Mouse (Mus musculus) layer of hippocampus, adult 2 months (tissue): ENCODE data around the gene Selenow. TPM values are rescaled to one million over a fixed set of nuclear protein-coding genes. Genes with fewer than 3 reads are reported as not detected.
A peak's percentile ranks its signal among the peaks of the same experiment; 100 is the strongest.

Experiments used
- DNase-seq, 2 experiments: peaks; one replicate each; pipeline ENCODE4 v3.0.0; 2022; ENCODE audit warnings: low spot score in 2 of 2
- H3K27ac ChIP-seq: fragments of 200-600 bp; 2 replicates; pipeline ENCODE4 v1.8.1; 2022
- H3K4me3 ChIP-seq: fragments of 200-600 bp; 2 replicates; pipeline ENCODE4 v1.8.1; 2022; ENCODE audit warnings: mild to moderate bottlenecking
- CTCF ChIP-seq: fragments of 200-600 bp; conservative IDR thresholded peaks from 2 replicates; pipeline ENCODE4 v1.8.1; 2022; ENCODE audit warnings: antibody characterized with exemption, mild to moderate bottlenecking, moderate library complexity
- total RNA-seq, 2 experiments: library from RNA; stranded (reverse); gene quantifications; 2 replicates each; pipeline ENCODE4 v1.2.3; 2021

The Selenow gene
- total RNA-seq, 2 experiments from 2014 or later: 1,462 to 1,494 TPM

DNA sequence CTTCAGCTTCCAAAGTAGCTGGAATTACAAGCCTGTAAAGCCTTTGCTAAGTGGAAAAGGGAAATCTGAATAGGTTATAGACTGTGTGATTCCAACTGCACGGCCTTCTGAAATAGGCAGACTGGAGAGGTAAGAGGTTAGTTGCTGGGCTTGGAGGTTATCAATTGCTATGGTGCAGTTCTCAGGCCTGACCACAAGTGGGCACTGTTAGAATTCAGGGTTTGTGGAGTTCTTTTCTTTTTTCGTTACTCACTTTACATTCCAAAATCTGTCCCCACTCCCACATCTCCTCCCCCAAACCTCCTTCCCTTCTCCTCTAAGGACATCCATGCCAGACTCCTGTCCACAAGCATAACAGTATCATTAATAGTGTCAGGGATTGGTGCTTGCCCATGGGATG lies 8.0 kb downstream of the Selenow start:
- TF ChIP-seq CTCF: peak; percentile 90
- DNase-seq: peak in 1 of 2 experiments; percentile 63
- H3K27ac ChIP-seq: no peak overlapping the region
- no peak overlapping the region for H3K4me3 ChIP-seq

DNA sequence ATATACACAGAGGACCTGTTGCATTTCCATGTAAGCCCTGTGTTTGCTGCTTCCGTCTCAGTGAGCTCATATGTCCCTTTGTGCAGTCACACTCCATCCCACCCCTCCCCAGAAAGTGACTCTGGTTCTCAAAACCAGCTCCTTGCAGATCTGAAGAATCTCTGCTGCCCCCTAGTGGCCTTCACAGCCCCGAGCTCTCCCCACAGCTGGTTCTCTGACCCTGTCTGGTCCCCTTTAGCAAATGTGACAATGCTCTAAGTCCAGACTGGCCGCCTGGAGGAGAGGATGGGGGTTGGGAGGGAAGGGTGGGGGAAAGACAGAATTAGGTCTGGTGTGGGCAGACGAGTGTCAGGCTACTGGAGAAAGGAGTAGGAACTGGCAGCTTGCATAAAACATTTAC lies 10.0 kb downstream of the Selenow start:
- Histone ChIP-seq H3K4me3 (no peak overlapping the region), H3K27ac (no peak overlapping the region)
- DNase-seq: peak; percentile 67 to 80
- peak; percentile 85 for TF ChIP-seq CTCF

DNA sequence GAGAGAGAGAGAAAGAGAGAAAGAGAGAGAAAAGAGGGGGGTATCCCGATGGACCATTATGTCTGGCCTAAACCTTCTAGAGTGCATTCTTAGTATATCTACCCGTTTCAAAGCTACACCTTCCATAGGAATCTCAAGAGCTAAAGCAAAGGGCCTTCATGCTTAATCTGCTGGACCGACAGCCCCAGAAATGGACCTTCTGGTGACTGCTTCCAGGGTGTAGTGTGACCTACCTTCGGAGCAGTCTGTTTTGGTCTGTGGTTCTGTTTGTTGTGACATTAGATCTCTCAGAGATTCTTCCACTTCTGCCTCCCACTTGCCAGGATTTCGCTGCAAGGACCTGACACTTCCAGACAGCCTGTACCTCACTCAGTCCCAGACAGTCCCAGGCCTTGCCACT lies 11.7 kb downstream of the Selenow start:
- no peak for DNase-seq
- TF ChIP-seq CTCF: no peak

DNA sequence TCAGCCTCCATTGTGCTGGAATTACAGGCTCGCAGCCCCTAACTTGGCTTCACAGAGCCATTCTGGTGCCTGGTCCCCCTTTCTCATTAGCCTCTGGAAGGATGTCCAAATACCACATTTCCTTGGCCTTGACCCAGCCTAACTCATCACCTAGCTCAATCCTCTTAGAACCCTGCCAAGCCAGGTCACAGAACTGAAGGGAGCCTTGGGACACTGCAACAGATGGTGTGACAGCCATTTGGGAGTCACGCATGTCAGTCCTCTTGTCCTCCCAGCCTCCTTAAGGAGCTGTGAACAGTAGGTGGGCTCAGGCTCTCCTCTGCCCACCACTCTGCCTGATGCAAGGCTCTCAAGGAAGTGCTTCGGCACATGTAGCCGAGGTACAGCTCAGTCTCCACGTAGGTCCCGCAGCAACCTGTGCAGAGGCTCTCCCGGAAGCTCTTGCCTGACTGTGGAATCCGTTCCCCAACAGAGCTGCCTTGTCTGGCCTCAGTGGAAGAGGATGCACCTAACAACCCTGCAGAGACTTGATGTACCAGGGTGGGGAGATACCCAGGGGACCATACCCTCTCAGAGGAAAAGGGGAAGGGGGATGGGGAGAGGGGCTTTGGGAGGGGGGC lies 14.1 kb downstream of the Selenow start:
- TF ChIP-seq CTCF: no peak
- Histone ChIP-seq H3K4me3 (no peak overlapping the region), H3K27ac (no peak overlapping the region)
- DNase-seq: no peak

More for the DNA sequence above, 11.7 kb downstream of the Selenow start:
- no peak overlapping the region for H3K4me3 ChIP-seq
- H3K27ac ChIP-seq: no peak overlapping the region

DNA sequence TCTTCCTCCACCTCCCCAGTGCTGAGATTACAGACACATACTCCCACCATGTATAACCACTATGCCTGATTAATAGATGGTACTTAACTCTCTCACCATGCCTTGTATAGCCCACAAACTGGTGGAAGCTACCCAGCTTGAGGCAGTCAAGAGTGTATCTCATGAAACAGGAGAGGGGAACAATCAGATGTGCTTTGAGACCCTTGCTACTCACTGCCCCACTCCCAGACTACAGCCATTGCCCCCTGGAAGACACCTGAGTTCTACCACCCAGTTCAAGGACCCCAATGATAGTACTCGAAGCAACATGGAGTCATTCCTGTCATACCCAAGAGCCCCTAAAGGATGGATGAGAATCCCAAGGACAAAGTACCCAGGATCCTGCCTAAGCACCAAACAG lies 15.6 kb downstream of the Selenow start:
- H3K27ac ChIP-seq: no peak overlapping the region
- no peak for TF ChIP-seq CTCF
- DNase-seq: no peak
- H3K4me3 ChIP-seq: no peak overlapping the region

DNA sequence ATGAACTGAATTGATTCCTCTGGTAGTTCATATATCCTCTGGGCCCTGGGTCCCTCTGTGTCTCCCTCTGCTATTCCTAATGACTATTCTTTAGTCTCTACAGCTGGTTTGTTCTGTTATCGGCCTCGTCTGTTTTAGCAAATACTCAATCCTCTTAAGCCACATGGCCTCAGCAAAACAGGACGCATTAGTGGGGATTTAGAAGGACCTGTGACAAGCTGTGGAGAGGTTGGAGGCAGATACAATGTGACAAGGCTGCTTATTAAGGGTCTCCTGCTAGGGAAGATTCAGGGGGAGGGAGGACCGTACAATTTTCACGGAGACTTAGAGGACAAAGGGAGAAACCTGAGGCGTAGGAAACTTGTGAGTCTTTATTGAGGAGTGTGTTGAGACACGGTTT lies 16.3 kb downstream of the Selenow start:
- TF ChIP-seq CTCF: no peak
- no peak for DNase-seq
- no peak overlapping the region for H3K27ac ChIP-seq
- no peak overlapping the region for H3K4me3 ChIP-seq

DNA sequence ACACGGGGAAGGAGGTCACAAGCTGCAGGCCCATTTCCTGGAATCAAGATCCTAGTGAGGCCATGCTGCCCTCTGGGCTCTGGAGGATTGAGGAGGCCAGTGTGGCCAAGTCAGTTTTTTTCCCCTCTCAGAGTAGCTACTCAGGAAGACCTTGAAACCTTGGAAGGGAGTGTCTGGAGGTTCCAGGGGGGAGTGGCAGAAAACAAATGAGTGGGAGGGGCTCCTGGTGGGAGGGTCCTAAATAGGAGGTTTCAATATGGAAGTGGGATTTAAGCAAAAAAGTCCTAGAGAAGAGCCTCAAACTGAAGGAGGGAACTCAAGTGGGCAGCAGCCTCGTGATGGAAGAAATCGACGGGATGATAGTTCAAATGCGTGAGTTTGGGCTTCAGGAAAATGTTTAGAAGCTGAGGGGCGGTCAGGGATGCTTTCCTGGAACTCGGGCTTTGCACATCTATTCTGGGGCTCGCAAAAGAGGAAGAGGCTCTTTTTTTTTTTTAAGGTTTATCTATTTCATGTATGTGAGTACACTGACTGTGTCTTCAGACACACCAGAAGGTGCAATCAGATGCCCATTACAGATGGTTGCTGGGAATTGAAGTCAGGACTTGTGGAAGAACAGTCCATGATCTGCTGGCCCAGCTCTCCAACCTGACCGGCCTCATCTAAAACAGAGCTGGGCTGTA lies 20.7 kb downstream of the Selenow start:
- TF ChIP-seq CTCF: no peak
- no peak for DNase-seq
- H3K27ac ChIP-seq: no peak overlapping the region
- no peak overlapping the region for H3K4me3 ChIP-seq

DNA sequence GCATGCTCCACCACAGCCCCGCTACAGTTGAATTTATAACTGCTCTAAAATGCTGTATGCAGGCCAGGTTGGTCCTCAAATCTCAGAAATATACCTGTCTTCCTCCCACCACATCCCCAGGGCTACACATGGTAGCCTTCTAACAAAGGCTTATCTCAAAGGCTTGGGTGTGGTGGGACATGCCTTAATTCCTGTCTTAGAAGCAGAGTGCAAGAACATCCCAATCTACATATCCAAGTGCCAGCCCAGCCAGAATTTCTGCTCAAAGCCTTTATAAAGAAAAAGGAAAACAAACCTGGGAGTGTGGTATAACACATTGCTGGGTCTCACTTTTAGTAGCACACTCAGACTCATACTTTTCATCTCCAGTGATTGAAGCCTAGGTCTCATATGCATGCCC lies 28.0 kb downstream of the Selenow start:
- no peak for DNase-seq
- H3K4me3 ChIP-seq: no peak overlapping the region
- H3K27ac ChIP-seq: no peak overlapping the region
- no peak for TF ChIP-seq CTCF

DNA sequence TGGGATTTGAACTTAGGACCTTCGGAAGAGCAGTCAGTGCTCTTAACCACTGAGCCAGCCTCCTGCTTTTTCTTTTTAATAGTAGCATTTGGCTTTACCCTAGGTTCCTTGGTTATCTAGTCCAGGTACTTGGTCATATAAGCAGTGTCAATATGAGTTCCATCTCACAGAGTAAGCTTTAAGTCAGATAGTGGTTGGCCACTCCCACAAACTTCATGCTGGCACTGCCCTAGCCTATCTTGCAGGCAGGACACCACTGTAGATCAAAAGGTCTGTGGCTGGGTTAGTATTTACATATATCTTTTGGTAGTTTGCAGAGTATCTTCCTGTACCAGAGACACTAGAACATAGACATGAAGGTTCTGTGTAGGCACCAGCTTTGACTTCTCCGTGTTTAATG lies 38.1 kb downstream of the Selenow start:
- TF ChIP-seq CTCF: no peak

DNA sequence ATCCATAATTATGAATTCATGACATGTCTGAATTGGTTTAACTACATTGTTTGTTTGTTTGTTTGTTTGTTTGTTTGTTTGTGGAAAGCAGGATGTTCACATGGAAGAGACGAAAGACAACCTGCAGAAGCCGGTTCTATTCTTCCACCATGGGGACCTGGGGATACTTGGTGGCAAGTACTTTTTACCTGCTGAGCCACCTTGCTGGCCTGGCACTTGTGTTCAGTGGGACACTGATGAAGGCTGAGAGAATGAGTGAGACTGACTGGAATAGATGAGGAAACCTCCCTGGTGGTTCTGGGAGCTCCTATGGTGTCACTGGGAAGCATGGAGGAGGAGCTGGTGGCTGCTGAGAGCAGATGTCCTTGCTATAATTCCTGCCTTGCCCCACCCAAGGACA lies 39.9 kb downstream of the Selenow start, which contains the start of gene Crxos:
TSS of gene Crxos (plus strand) at position 301 of the 400 bp plus-strand sequence.
- no peak for TF ChIP-seq CTCF

More for the DNA sequence above, 38.1 kb downstream of the Selenow start:
- no peak for DNase-seq
- H3K27ac ChIP-seq: no peak overlapping the region
- no peak overlapping the region for H3K4me3 ChIP-seq

DNA sequence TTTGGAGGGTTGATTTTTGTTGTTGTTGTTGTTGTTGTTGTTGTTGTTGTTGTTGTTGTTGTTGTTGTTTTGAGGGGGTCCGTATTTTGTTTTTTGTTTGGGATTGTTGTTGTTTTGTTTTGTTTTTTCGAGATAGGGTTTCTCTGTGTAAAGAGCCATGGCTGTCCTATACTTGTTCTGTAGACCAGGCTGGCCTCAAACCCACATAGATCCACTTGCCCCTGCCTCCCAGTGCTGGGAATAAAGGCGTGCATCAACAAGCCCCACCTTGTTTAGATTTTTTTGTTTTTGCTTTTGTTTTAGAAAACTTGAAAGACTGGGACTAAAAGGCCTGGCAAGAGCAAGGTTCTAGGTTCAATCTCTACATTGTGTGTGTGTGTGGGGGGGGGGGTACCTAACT lies 40.4 kb downstream of the Selenow start:
- Histone ChIP-seq H3K27ac (no peak overlapping the region), H3K4me3 (no peak overlapping the region)
- TF ChIP-seq CTCF: no peak
- no peak for DNase-seq

More for the DNA sequence above, 39.9 kb downstream of the Selenow start, which contains the start of gene Crxos:
- no peak for DNase-seq
- Histone ChIP-seq H3K4me3 (no peak within 1 kb of the TSS), H3K27ac (no peak within 1 kb of the TSS)

DNA sequence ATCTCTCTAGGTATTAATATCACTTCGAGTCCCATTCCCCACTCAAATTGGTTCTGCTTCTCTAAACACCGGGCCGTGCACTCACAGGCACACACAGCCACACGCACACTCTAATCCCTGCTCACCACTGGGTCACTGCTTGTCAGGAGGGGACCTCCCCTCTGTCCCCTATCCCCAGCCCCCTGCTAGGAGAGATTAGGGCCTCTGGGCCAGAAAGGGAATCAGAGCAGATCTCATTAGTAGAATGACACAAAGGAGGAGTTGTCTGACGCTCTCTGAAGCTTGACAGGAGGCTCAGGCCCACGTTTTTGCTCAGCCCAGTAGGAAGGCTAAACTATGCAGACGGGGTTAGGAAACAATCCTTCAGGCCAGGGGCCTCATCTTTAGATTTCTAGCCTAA lies 40.8 kb downstream of the Selenow start:
- DNase-seq: no peak
- Histone ChIP-seq H3K27ac (no peak overlapping the region), H3K4me3 (no peak overlapping the region)
- no peak for TF ChIP-seq CTCF

DNA sequence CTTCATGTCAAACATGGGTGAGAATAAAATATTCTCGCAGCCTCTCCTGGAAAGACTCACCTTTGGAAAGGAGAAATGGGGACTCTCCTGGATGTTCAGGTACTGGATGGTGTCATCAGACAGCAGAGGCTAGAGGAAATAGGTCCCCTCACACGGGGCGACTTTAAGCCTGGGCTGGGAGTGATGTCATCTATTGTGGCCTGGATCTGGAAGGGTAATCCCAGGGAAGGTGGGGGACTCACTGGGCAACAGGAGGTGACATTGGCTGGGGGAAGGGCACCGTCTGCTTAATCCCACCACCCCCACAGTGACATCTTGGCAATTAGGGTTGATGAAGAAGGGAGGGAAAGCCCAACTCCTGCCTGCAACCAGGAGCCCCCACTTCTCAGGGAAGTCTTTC lies 42.4 kb downstream of the Selenow start, which contains the start of gene Crx:
TSS of gene Crx (minus strand) at position 213 of the 400 bp plus-strand sequence.
- no peak within 1 kb of the TSS for H3K27ac ChIP-seq
- TF ChIP-seq CTCF: no peak
- no peak within 1 kb of the TSS for H3K4me3 ChIP-seq
- DNase-seq: no peak

Other genes with a start within 250 kb of the Selenow start
- not detected for gene Obox5, start 172.3 kb downstream of the Selenow start, total RNA-seq
- gene Obox6, start 82.7 kb downstream of the Selenow start, total RNA-seq: not detected
- gene Crx, start 42.4 kb downstream of the Selenow start, total RNA-seq: not detected
- gene Crxos, start 39.8 kb downstream of the Selenow start, total RNA-seq: not detected
- 100 to 1,000 TPM; 115 to 121 TPM for gene Nop53, start 23.7 kb upstream of the Selenow start, total RNA-seq
- 1 to 10 TPM; 6.7 to 7.3 TPM for gene Ehd2, start 45.2 kb upstream of the Selenow start, total RNA-seq
- gene Bicra, start 125.5 kb upstream of the Selenow start, total RNA-seq: 10 to 100 TPM; 20.8 to 22.8 TPM
- gene Zfp541, start 139.4 kb upstream of the Selenow start, total RNA-seq: 1 to 10 TPM in 1 of 2 experiments, under 1 TPM in 1; 0.59 to 1.1 TPM
- gene Napa, start 176.1 kb upstream of the Selenow start, total RNA-seq: 100 to 1,000 TPM; 309 to 325 TPM
- gene Kptn, start 197.5 kb upstream of the Selenow start, total RNA-seq: 10 to 100 TPM; 39.4 to 47.0 TPM
- gene Slc8a2, start 207.4 kb upstream of the Selenow start, total RNA-seq: 100 to 1,000 TPM; 305 to 320 TPM